Mouse (Mus musculus) telencephalon, adult 2 months (tissue): ENCODE results near the gene Lpar5.

Experiments used
- DNase-seq: peaks from one replicate; pipeline ENCODE4 v3.0.0-alpha.2; 2011; ENCODE audit warnings: low read depth, low spot score

The Lpar5 gene

DNA sequence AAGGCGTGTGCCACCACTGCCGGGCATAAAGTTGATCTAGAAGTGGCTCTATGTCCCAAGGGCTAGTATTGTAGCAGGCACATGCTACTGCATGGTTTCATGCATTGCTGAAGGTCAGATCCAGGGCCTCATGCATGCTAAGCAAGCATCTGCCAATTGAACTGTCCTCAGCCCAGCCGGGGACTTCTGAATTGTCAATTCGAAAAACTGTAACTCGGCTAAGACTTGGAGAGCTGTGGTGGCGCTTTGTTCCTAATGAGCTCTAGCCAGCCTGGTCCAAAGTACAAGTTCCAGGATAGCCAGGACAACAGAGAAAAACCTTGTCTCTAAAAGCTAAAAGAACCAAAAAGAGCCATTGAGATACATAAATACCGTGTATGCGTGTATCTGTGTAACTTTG lies 51.7 kb downstream of the Lpar5 start:
- DNase-seq, result no peak

DNA sequence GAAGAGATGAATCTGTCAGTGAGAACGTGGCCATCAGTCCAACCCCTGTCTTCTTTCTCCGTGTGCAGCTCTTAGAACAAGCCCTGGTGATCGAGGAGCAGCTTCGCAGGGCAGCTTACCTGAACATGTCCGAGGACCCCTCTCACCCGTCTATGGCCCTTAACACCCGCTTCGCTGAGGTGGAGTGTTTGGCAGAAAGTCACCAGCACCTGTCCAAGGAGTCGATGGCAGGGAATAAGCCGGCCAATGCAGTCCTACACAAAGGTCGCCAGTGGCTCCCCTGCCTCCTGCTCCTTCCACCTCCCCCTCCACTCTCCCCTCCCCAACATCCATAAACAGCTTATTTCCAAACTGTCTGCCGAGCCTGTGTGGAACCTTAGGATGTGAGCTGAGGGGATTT lies 61.0 kb downstream of the Lpar5 start:
- DNase-seq, result no peak

DNA sequence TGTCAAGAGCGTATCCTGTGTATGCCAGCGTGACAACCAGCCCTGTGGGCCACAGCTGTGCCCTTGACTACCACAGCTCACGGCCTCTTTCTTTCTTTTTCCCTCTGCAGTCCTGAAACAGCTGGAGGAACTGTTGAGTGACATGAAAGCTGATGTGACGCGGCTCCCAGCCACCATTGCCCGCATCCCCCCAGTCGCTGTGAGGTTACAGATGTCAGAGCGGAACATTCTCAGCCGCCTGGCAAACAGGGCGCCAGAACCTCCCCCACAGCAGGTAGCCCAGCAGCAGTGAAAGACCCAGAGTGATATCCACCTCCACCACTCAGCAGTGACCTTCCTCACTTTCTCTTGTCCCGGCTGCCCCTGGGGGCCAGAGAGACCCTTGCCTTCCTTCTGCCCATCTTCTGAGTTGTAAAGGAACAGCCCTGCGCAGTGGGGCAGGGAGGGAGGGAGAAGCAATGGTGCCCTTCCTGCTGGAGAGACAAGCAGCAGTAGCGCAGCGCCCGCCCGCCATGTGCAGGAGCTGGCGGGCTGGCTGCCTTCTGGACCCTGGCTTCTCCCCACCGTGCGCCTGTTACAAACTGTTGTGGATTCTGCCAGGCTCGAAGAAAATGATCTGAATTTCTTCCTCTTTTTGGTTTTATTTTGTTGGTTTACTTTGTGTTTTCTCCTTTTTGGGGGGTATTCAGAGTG lies 62.1 kb downstream of the Lpar5 start:
- no peak for DNase-seq

DNA sequence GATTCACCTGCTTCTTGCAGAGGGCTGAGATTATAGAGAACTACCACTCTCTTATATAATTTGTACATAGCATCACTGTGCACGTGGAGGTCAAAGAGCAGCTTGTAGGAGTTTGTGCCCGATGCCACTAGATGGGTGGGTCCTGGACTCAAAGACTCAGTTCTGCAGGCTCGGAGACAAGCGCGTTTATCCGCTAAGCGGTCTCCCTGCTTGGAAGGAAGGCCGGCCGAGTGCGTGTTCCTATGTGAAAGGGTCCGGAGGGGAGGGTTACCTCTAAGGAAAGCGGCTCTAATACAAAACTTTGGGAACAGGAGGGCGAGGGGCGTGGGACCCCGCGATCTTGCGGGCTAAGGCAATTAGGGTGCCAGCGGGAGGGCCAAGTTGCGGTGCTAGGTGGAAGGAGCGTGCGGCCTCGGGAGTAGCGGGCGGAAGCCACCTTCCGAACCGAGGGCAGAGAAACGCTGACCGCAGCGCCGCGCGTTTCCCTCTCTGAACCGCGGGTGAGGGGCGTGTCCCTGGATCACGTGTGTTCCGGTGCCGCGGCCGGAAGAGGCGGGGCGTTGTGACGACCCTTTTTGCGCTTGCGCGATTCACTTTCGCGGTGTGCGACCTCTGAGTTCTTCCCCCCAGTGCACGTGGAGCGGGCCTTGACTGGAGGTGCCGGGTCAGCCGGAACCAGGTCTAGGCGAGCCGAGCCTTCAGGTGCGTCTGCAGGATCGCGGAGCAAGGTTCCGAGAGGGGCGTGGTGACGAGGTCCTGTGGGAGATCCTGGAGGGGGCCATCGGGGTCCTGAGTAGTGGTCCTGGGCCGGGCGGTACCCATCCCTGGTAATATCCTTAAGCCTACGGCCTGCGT lies 63.8 kb downstream of the Lpar5 start, which contains the start of gene Nop2:
Nop2 (plus strand) TSS at position 608 of the 855 bp plus-strand sequence.
- peak; percentile 74 for DNase-seq
